Mouse (Mus musculus): ENCODE data around the gene Gm17584. TPM values are rescaled to one million over a fixed set of nuclear protein-coding genes. Genes with fewer than 3 reads are reported as not detected.

Gm17584 gene
- polyA plus RNA-seq (2014; fragmentation: Illumina TruSeq; extraction: RNeasy Lipid Tissue Mini Kit (QIAGEN cat#74804); ENCODE audit: low read depth, low replicate concordance): not detected

DNA sequence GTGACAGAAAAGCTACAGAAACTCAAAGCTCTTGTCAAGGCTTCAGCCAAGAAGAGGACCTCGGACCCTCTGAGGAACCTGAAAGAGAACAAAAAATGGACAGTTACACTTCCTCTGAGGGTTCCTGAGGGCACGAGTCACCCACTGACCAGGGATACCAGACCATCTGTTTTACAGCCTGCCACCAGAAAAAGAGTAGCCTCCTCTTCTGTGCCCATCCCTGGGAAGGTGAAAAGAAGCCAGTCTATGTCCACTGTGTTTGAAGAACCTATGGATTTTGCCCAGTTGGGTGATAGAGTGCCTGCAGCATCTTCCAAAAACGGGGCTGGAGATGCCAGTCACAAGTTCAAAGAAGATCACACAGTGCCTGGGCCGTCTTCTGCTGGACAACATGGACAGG lies at the start of gene Gm17584:
Gene Gm17584, plus strand, starts transcription at position 301 of the 400 bp plus-strand sequence.

Other genes starting within 250 kb of the Gm17584 start
- gene Gm17469, start 129.3 kb downstream of the Gm17584 start, polyA plus RNA-seq (2014; fragmentation: Illumina TruSeq; extraction: RNeasy Lipid Tissue Mini Kit (QIAGEN cat#74804); ENCODE audit: low read depth, low replicate concordance): not detected